In the genomic region with DNA sequence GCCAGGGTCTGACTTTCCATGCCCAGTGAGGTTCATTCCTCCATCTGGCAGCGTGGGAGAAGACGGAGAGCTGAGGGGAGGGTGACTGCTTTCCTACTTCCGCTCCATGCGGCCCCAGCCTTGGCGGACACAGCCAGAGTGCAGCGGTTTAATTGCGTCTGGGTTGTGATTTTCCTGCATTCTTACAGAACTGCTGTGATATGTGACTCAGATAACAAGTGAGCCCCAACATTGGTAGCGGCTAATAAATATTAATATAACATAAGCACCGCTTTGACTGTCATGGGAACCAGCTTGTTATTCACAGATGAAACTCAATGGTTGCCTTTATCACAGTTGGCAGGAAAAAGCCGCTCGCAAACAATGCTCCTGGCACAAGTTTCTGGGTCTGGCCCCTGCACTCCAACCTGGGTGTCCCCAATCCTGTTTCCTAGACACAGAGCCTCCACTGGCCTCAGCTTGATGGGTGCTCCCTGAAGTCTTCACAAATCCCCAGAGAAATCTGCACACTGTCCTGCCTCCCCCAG, we compare ENCODE assay signal across 13 mouse cellular contexts. TPM values are rescaled to one million over a fixed set of nuclear protein-coding genes. Genes with fewer than 3 reads are reported as not detected.
DNase-seq lines count a peak whose midpoint lies in the region; ATAC-seq and TF ChIP-seq lines count a peak whose summit lies in the region.
"Had no signal": no experiment of that assay in that cellular context is flagged by ENCODE, and none has a peak within 500 bp of the region (broad histone marks: within the 10 kb centered on the region; RNA-seq: fewer than 3 reads in every experiment).

No protein-coding gene starts in this region.

- no peak overlapping the region for H3K4me3 ChIP-seq in neural tube, embryonic 12.5 days
- no peak overlapping the region for H3K4me3 ChIP-seq in neural tube, embryonic 14.5 days (ENCODE audit: low read depth, low read length)
- H3K4me3 ChIP-seq in thymus, adult 2 months (ENCODE audit: control insufficient read depth, insufficient read depth, low read length): no peak overlapping the region
- no peak overlapping the region for H3K4me3 ChIP-seq in embryonic facial prominence, embryonic 10.5 days
- H3K4me3 ChIP-seq: heart, adult 2 months; kidney, embryonic 15.5 days; limb, embryonic 13.5 days; stomach, embryonic 15.5 days had no signal

- ATAC-seq in neural tube, embryonic 12.5 days (ENCODE audit: low FRiP score, low read depth): no peak
- peak; percentile 54 for ATAC-seq in neural tube, embryonic 14.5 days (ENCODE audit: low read depth)

- no peaks in the 10 kb centered on the region for H3K27me3 ChIP-seq in neural tube, embryonic 12.5 days (replicated peaks)
- no peaks in the 10 kb centered on the region for H3K27me3 ChIP-seq in neural tube, embryonic 14.5 days (ENCODE audit: control insufficient read depth, insufficient read depth, low read length)
- no peaks in the 10 kb centered on the region for H3K27me3 ChIP-seq in thymus, adult 2 months (ENCODE audit: control insufficient read depth, insufficient read depth, low read length)
- no peaks in the 10 kb centered on the region for H3K27me3 ChIP-seq in embryonic facial prominence, embryonic 10.5 days (replicated peaks; ENCODE audit: low read depth, poor library complexity, severe bottlenecking)
- H3K27me3 ChIP-seq: kidney, embryonic 15.5 days; stomach, embryonic 15.5 days had no signal

- TF ChIP-seq POLR2A in thymus, adult 2 months (IDR thresholded peaks at IDR 0.05; ENCODE audit: control insufficient read depth, extremely low read depth, insufficient read depth, low read length, poor library complexity): no peak

- no peak overlapping the region; the same call in 1 of the 2 replicates for H3K4me2 ChIP-seq in neural tube, embryonic 12.5 days (replicated peaks)
- no peak overlapping the region for H3K4me2 ChIP-seq in neural tube, embryonic 14.5 days (ENCODE audit: low read depth, low read length)
- H3K4me2 ChIP-seq: kidney, embryonic 15.5 days; limb, embryonic 13.5 days; stomach, embryonic 15.5 days had no signal

- no peak overlapping the region for H3K27ac ChIP-seq in neural tube, embryonic 12.5 days
- peak overlapping the region; percentile 60 for H3K27ac ChIP-seq in neural tube, embryonic 14.5 days (ENCODE audit: low read depth, low read length)
- no peak overlapping the region for H3K27ac ChIP-seq in thymus, adult 2 months (ENCODE audit: control insufficient read depth, insufficient read depth, low read length)
- H3K27ac ChIP-seq in embryonic facial prominence, embryonic 10.5 days (replicated peaks): no peak overlapping the region
- H3K27ac ChIP-seq: heart, adult 2 months; kidney, embryonic 15.5 days; limb, embryonic 13.5 days; stomach, embryonic 15.5 days had no signal

- no peak for DNase-seq in neural tube, embryonic 10.5 days (ENCODE audit: extremely low spot score, low spot score)
- DNase-seq in frontal cortex, adult 2 months (ENCODE audit: extremely low spot score in 1 of 2, low spot score in 1 of 2): peak; percentile 33 to 53
- peak; percentile 55 for DNase-seq in layer of hippocampus, adult 9-11 months
- no peak for DNase-seq in thymus, adult 2 months
- no peak for DNase-seq in embryonic facial prominence, embryonic 10.5 days (ENCODE audit: low spot score)
- DNase-seq: embryo, embryonic 11 days; heart, adult 2 months; heart, postnatal 4 days had no signal

- 0 out of 2 replicates have a peak overlapping the region, but pooled peaks have one; percentile 17 for H3K9ac ChIP-seq in neural tube, embryonic 12.5 days
- no peak overlapping the region for H3K9ac ChIP-seq in neural tube, embryonic 14.5 days (replicated peaks; ENCODE audit: low read depth, low read length)
- H3K9ac ChIP-seq: kidney, embryonic 15.5 days; limb, embryonic 13.5 days; stomach, embryonic 15.5 days had no signal

- H3K9me3 ChIP-seq in neural tube, embryonic 12.5 days: no peaks in the 10 kb centered on the region
- H3K9me3 ChIP-seq in neural tube, embryonic 14.5 days (ENCODE audit: control insufficient read depth, low read length): no peaks in the 10 kb centered on the region
- no peaks in the 10 kb centered on the region for H3K9me3 ChIP-seq in embryonic facial prominence, embryonic 10.5 days
- H3K9me3 ChIP-seq: kidney, embryonic 15.5 days; limb, embryonic 13.5 days; stomach, embryonic 15.5 days had no signal

- TF ChIP-seq CTCF in thymus, adult 2 months (IDR thresholded peaks at IDR 0.05; ENCODE audit: borderline replicate concordance, control insufficient read depth, extremely low read depth, insufficient read depth, low read length, poor library complexity): no peak

- peaks cover 21% of the 10 kb centered on the region for H3K36me3 ChIP-seq in neural tube, embryonic 12.5 days
- no peaks in the 10 kb centered on the region for H3K36me3 ChIP-seq in neural tube, embryonic 14.5 days (ENCODE audit: control insufficient read depth, insufficient read depth, low read length)
- H3K36me3 ChIP-seq in thymus, adult 2 months (ENCODE audit: control insufficient read depth, insufficient read depth, low read length): no peaks in the 10 kb centered on the region
- peaks cover 9% of the 10 kb centered on the region for H3K36me3 ChIP-seq in embryonic facial prominence, embryonic 10.5 days (replicated peaks)
- H3K36me3 ChIP-seq: kidney, embryonic 15.5 days; limb, embryonic 13.5 days; stomach, embryonic 15.5 days had no signal

- peaks cover 75% of the 10 kb centered on the region for H3K4me1 ChIP-seq in neural tube, embryonic 12.5 days
- H3K4me1 ChIP-seq in neural tube, embryonic 14.5 days (ENCODE audit: control insufficient read depth, insufficient read depth, low read length): peaks cover 44% of the 10 kb centered on the region
- no peaks in the 10 kb centered on the region for H3K4me1 ChIP-seq in thymus, adult 2 months (replicated peaks; ENCODE audit: control insufficient read depth, insufficient read depth, low read length)
- H3K4me1 ChIP-seq in embryonic facial prominence, embryonic 10.5 days: peaks cover 17% of the 10 kb centered on the region
- H3K4me1 ChIP-seq: kidney, embryonic 15.5 days; stomach, embryonic 15.5 days had no signal

- 77% methylated on average over 11 of the region's 11 CpGs for WGBS in neural tube, embryonic 12.5 days
- WGBS in neural tube, embryonic 14.5 days: 45% methylated on average over 11 of the region's 11 CpGs
- 94% methylated on average over 11 of the region's 11 CpGs for WGBS in thymus, adult 2 months
- WGBS in embryonic facial prominence, embryonic 10.5 days: 87% methylated on average over 11 of the region's 11 CpGs

RNA-seq across cellular contexts. Expression of gene Phf21b, which starts 43.0 kb away (rescaled TPM):
- 20.2 and 24.5 TPM in 2 replicates for polyA plus RNA-seq in neural tube, embryonic 12.5 days (2016; fragmentation: Nextera tagmentation; extraction: Ambion mirVana)
- 23.5 and 24.7 TPM in 2 replicates for polyA plus RNA-seq in frontal cortex, adult 2 months (2012; rRNA removed)
- polyA plus RNA-seq in neural tube, embryonic 14.5 days (2014; fragmentation: Nextera tagmentation; extraction: Ambion mirVana): 9.2 and 12.5 TPM in 2 replicates
- polyA plus RNA-seq in thymus, adult 2 months (2012; rRNA removed): 2.7 and 3.0 TPM in 2 replicates
- polyA plus RNA-seq in embryonic facial prominence, embryonic 10.5 days (2016; fragmentation: Nextera tagmentation; extraction: Ambion mirVana): 2.2 and 4.9 TPM in 2 replicates

Comparison
In these comparisons a context has a peak if more than half of its experiments do, and no peak if none do; other contexts are left out.
1. DNase-seq: peak in frontal cortex, adult 2 months (2 of 2) and layer of hippocampus, adult 9-11 months (single experiment); none in neural tube, embryonic 10.5 days (single experiment), thymus, adult 2 months (single experiment) and embryonic facial prominence, embryonic 10.5 days (single experiment).